Mouse (Mus musculus) thymus, adult 2 months (tissue): ENCODE measurements around the gene 4930544G11Rik. TPM values are rescaled to one million over a fixed set of nuclear protein-coding genes. Genes with fewer than 3 reads are reported as not detected.

Experiments
- DNase-seq: peaks from one replicate; pipeline ENCODE4 v3.0.0; 2021
- H3K27ac ChIP-seq: fragments of 200-500 bp; 2 replicates; pipeline ENCODE4 v1.5.1; 2012; ENCODE audit warnings: low read length, control low read depth; ENCODE audit not compliant: control insufficient read depth, insufficient read depth
- H3K27me3 ChIP-seq: fragments of 200-500 bp; 2 replicates; pipeline ENCODE4 v1.6.1; 2012; ENCODE audit warnings: mild to moderate bottlenecking, low read length, moderate library complexity, mixed read lengths; ENCODE audit not compliant: control insufficient read depth, insufficient read depth
- H3K36me3 ChIP-seq: fragments of 200-500 bp; 2 replicates; pipeline ENCODE4 v1.6.1; 2012; ENCODE audit warnings: mild to moderate bottlenecking, low read length, moderate library complexity; ENCODE audit not compliant: control insufficient read depth, insufficient read depth
- H3K4me1 ChIP-seq: fragments of 200-500 bp; replicated peaks from 2 replicates; pipeline ENCODE4 v1.6.1; 2012; ENCODE audit warnings: low read length; ENCODE audit not compliant: control insufficient read depth, insufficient read depth
- H3K4me3 ChIP-seq: fragments of 200-500 bp; 2 replicates; pipeline ENCODE4 v1.5.1; 2012; ENCODE audit warnings: mild to moderate bottlenecking, low read length, control low read depth, moderate library complexity; ENCODE audit not compliant: control insufficient read depth, insufficient read depth
- CTCF ChIP-seq: fragments of 200-500 bp; IDR thresholded peaks from 2 replicates; pipeline ENCODE4 v1.5.1; 2012; ENCODE audit warnings: mild to moderate bottlenecking, control low read depth, low read length, moderate library complexity, borderline replicate concordance; ENCODE audit not compliant: control insufficient read depth, poor library complexity, insufficient read depth; ENCODE audit errors: extremely low read depth
- POLR2A ChIP-seq: fragments of 200-500 bp; IDR thresholded peaks from 2 replicates; pipeline ENCODE4 v1.6.1; 2012; ENCODE audit warnings: mild to moderate bottlenecking, low read length, control low read depth, moderate library complexity; ENCODE audit not compliant: control insufficient read depth, poor library complexity, insufficient read depth; ENCODE audit errors: extremely low read depth
- WGBS: fragments of 180-500 bp; shearing (Covaris S2); methylation state at CpG from one replicate; pipeline ENCODE4 v1.1.7; 2018; 5-methylcytosine and 5-hydroxymethylcytosine counted together
- polyA plus RNA-seq: library from polyadenylated mRNA; depleted of rRNA; stranded (reverse); fragments of >200 nt; gene quantifications from 2 replicates; pipeline ENCODE4 v1.2.3, GENCODE M21; 2012; rRNA removed

The 4930544G11Rik gene
- polyA plus RNA-seq, result not detected in 2 replicates

- H3K27ac ChIP-seq, result no peak within 1 kb of the TSS
- H3K36me3 ChIP-seq, result no peaks in the 10 kb centered on the region
- H3K4me3 ChIP-seq, result no peak within 1 kb of the TSS
- WGBS, result 98% methylated on average over 10 of the region's 10 CpGs
- H3K4me1 ChIP-seq, result no peaks in the 10 kb centered on the region
- no peak for DNase-seq
- no peaks in the 10 kb centered on the region for H3K27me3 ChIP-seq
- TF ChIP-seq CTCF (no peak), POLR2A (no peak)
These were observed at the start of gene 4930544G11Rik for GRCm38 (mm10) chr6:65952309-65952708. 4930544G11Rik (plus strand) TSS chr6:65952609.

GRCm38 (mm10) chr6:65906657-65907182 is 45.7 kb upstream of the 4930544G11Rik start:
- Histone ChIP-seq H3K36me3 (no peaks in the 10 kb centered on the region), H3K27ac (no peak overlapping the region), H3K27me3 (no peaks in the 10 kb centered on the region), H3K4me1 (no peaks in the 10 kb centered on the region), H3K4me3 (no peak overlapping the region)
- no peak for TF ChIP-seq POLR2A
- TF ChIP-seq CTCF, result no peak
- 97% methylated on average over 2 of the region's 2 CpGs for WGBS
- no peak for DNase-seq

GRCm38 (mm10) chr6:65915421-65915820 is 37.0 kb upstream of the 4930544G11Rik start:
- Histone ChIP-seq H3K4me1 (no peaks in the 10 kb centered on the region), H3K36me3 (no peaks in the 10 kb centered on the region), H3K27ac (no peak overlapping the region), H3K4me3 (no peak overlapping the region), H3K27me3 (no peaks in the 10 kb centered on the region)
- no peak for TF ChIP-seq CTCF
- TF ChIP-seq POLR2A, result no peak
- 88% methylated on average over 5 of the region's 5 CpGs for WGBS
- no peak for DNase-seq

- no peak for DNase-seq
- Histone ChIP-seq H3K27me3 (no peaks in the 10 kb centered on the region), H3K27ac (no peak overlapping the region), H3K4me1 (no peaks in the 10 kb centered on the region), H3K36me3 (no peaks in the 10 kb centered on the region), H3K4me3 (no peak overlapping the region)
- 76% methylated on average over 3 of the region's 3 CpGs for WGBS
- no peak for TF ChIP-seq CTCF
- no peak for TF ChIP-seq POLR2A
These were observed 30.7 kb upstream of the 4930544G11Rik start for GRCm38 (mm10) chr6:65921703-65922102.

- no peaks in the 10 kb centered on the region for H3K36me3 ChIP-seq
- H3K4me1 ChIP-seq, result no peaks in the 10 kb centered on the region
- 98% methylated on average over 4 of the region's 4 CpGs for WGBS
- no peak overlapping the region for H3K4me3 ChIP-seq
- no peaks in the 10 kb centered on the region for H3K27me3 ChIP-seq
- DNase-seq, result no peak
- H3K27ac ChIP-seq, result no peak overlapping the region
- TF ChIP-seq CTCF, result no peak
- TF ChIP-seq POLR2A, result no peak
These were observed 28.8 kb upstream of the 4930544G11Rik start for GRCm38 (mm10) chr6:65923501-65924084.

GRCm38 (mm10) chr6:65925737-65926333 is 26.6 kb upstream of the 4930544G11Rik start:
- 93% methylated on average over 3 of the region's 3 CpGs for WGBS
- Histone ChIP-seq H3K4me1 (no peaks in the 10 kb centered on the region), H3K27me3 (no peaks in the 10 kb centered on the region), H3K36me3 (no peaks in the 10 kb centered on the region), H3K4me3 (no peak overlapping the region), H3K27ac (no peak overlapping the region)
- no peak for TF ChIP-seq CTCF
- TF ChIP-seq POLR2A, result no peak
- DNase-seq, result no peak

GRCm38 (mm10) chr6:65930523-65930922 is 21.9 kb upstream of the 4930544G11Rik start:
- no peak for TF ChIP-seq CTCF
- no peak for TF ChIP-seq POLR2A
- no peak overlapping the region for H3K4me3 ChIP-seq
- H3K27ac ChIP-seq, result no peak overlapping the region
- H3K36me3 ChIP-seq, result no peaks in the 10 kb centered on the region
- DNase-seq, result no peak
- H3K4me1 ChIP-seq, result no peaks in the 10 kb centered on the region
- no peaks in the 10 kb centered on the region for H3K27me3 ChIP-seq
- WGBS, result 90% methylated on average over 1 of the region's 1 CpGs
